Mouse (Mus musculus): ENCODE data around the gene Ptdss2.

Gene Ptdss2

DNA sequence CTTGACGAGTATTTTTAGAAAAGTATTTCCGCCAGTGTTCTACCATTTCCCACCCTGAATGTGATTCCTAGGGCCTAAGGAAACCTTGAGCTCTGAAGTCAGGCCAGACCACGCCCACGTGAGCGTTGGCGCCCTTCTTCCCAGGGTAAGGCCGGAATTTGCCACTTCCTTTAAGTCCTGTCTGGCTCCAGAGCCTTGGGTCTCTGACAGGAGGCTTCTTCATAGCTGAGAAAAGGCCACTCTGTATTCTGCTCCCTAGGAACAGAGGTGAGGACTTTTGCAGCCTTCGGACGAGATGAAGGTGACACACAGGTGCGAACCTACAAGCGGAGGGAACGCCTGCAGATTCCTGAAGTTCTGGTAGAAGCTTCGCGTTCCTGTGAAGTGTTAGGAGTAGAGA, at the start of gene Ptdss2:
TSS of gene Ptdss2 (plus strand) at position 138 of the 400 bp plus-strand sequence.
- DNase-seq: peak; percentile 5

DNA sequence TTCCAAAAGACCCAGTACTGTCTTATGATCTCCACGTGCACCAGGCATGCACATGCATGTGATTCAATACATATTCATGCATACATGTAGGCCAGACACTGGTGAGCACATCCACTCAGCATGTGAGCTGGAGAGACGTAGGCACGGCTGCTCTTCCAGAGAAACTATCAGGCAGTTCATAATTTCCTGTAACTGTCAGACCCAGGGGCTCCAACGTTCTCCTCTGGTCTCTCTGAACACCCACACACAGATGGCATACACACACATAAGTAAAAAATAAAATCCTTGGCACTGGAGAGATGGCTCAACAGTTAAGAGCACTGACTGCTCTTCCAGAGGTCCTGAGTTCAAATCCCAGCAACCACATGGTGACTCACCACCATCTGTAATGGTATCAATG, 48.4 kb upstream of the Ptdss2 start:
- no peak for DNase-seq

DNA sequence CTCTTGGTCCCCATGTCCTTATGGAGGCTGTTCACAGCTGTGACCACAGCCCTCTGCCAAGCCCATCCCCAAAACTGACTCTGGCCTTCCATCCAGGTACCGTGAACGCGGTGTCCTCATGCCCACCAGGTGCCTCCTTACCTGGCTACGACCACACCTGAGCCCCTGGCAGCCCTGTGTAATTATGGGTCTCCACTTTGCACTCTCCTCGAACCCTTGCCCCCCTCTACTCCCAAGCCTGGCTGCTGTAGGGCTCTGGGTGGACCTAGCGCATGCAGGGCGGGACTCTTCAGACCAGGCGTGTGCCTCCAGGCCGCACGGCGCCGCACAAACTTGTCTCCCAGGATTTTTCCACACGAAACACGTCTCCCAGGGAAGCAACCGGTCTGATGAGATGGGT, 44.3 kb upstream of the Ptdss2 start, which contains the start of gene Pkp3:
TSS of gene Pkp3 (plus strand) at position 378 of the 400 bp plus-strand sequence.
- DNase-seq: no peak

DNA sequence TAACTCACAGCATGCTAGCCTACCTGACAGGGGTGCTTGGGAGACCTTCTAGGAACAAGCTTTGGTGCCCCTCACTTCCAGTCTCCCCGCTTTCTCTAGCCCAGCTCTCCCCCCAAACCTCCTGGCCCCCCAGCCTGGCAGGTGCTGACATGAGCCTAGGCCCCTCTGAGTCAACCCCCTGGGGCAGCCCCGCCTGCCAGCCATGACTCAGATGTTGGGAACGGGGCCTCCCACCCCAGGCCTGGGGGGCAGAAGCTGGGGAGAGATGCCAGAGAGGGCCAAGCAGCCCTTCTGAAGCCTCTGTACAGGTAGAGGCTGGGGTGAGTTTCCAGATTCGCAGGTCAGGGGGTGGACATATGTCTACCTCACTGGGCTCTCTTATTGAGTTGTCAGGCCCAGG, 43.3 kb upstream of the Ptdss2 start:
- DNase-seq: no peak

DNA sequence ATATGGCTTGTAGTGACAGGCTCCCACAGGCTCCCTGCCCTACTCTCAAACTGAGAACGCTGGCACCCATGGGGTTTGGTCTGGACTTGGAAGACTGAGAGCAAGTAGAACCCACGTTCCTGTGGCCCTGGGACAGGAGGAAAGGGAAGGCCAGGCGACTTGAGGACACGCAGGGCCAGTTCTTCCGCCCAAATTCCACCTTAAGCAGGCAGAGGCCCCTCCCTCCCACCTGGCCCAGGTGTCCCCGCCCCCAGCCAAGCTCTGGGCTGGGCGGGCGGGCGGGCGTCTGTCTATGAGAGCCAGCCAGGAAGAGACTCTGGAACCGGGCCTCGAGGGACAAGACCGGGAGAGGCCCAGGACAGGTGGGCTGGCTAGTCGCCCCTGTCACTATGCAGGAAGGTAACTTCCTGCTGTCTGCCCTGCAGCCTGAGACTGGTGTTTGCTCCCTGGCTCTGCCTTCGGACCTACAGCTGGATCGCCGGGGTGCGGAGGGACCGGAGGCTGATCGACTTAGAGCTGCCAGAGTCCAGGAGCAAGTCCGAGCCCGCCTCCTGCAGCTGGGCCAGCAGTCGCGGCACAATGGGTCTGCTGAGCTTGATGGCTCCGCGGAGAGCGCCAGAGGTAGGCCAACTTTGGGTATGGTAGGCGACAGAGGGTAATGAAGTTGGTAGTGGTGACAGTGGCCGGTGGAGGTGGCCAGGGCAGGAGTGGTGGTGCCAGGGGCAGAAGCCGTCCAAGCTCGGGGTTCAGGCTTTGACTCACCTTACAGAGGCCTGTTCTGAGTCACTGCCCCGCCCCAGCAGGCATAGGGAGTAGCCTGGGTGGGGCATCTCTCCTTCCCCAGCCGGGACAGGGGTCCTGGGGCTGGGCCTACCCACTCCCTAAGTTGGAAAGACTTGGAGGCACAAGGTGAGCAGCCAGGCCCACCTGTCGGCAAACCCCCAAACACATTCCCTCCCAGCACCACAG, 42.4 kb upstream of the Ptdss2 start:
- DNase-seq: no peak

DNA sequence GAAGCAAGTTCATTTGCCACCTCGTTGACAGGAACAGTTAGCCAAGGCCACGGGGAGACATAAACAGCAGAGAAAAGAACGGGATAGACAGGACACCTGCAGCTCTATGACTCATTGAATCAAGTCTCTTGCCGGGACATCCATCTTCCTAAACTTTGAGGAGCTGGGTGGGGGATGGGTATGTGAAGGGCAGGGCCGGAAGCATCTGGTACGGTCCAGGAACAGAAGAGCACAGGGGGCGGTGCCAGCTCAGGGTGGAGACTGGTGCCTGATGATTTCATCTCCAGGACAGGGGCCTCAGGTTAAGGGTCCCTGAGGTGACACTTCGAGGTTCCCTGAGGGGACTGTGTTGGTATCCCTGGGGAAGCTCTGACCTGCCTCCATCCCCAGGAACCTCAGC, 34.3 kb upstream of the Ptdss2 start:
- peak; percentile 73 for DNase-seq

DNA sequence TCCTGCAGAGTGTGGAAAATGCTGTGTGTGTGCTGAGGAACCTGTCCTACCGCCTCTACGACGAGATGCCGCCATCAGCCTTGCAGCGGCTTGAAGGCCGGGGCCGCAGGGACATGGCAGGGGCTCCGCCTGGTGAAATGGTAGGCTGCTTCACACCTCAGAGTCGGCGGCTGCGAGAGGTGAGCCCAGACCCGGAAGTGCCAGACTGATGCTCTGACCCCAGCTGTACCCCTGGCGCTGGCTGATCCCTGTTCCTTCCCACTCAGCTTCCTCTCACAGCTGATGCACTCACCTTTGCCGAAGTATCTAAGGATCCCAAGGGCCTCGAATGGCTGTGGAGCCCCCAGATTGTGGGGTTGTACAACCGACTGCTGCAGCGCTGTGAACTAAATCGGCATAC, 33.7 kb upstream of the Ptdss2 start:
- DNase-seq: peak; percentile 52

DNA sequence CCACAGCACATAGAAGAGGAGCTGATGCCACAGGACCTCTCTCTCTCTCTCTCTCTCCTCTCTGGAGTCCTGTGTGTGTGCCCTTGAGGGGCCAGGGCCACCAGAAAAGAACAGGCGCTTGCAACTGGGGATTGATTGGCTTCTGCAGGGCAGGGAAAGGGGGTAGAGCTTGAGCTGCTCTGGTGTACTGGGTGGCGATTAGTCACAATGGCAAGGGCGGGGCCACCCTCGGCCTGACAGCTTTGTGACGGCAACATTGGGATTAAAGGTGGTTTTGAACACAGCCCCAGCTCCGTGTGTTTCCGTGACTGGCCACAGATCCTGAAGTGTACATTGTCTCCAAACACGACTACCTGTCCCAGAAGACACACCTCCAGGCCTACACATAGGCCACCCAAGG, 32.0 kb upstream of the Ptdss2 start:
- DNase-seq: no peak

DNA sequence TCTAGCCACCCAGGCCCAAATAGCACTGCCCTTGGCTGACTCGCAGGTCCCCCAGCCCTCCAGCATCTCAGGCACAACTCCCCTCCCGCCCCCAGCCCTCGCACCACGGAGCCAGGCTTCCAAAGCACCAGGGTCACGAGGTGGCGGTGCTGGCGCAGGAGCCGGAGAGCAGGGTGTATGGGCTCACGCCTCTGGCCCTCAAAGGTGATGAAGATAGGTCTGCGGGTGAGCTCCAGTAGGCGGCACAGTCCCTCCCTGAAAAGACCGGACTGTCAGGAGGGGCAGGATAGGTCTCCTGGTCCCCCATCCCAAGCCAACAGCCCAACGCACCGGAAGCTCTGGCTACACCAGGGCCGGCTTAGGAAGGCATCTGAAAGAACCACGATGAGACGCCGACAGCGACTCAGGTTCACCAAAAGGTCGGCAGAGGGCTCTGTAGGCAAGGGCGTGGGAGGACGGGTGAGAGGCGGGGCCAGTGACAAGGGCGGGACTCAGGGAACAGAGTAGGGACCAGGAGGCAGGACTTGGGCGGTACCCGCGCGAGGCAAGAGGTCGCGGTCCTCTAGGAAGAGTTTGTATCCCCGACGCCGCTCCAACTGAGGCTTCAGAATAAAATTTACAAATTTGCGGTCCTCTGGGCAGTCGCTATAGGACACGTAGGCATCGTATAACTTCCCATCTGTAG, 30.0 kb upstream of the Ptdss2 start:
- DNase-seq: peak; percentile 92

DNA sequence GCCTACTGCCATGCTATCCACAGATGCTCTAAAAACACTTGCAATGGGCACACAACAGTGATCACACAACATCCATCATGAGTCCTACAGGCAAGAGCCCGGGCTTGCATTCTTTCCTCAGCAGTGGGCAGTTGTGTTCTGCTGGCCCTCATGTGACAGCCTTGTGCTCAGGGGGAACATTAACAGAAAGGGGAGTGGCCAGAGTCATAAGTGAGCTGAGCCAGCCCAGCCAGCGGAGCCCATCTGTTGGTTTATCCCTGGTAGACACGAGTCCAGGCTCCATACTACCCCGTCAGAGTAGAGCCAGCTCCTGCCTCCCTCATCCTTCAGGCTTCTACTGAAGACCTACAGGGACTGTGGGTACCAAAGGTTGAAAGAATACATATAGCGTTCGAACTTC, 28.2 kb upstream of the Ptdss2 start:
- no peak for DNase-seq

DNA sequence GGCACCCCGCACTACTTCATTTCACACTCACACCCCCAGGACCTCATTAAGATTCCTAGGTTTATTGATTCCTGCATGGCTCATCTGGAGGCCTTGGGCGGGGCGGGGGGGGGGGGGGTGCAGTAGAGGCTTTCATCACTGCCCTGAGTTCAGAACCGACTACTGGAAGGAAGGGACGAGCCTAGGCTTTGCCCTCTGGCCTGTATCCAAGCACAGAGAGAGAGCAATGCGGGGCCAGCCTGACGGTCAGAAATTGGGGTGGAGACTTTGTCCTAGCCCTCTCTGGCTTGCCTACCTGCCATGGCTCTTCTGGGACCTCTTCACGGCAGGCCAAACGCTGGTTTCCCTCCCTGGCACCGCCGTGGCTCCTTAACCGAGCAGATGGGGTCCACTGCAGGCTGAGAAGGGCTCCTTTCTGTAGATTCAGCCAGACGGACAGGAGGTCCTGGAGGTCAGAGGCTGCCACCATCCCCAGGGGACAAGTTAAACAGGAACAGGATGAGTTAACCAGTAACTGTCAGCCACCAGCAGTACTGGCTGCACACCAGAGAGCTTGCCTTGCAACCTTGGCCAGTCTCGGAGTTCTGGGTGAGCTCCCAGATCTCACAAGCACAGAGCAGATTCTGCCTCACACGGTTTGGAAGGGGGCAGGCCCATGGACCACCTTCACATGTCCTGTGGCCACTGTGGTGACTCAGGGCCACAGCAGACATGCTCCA, 27.5 kb upstream of the Ptdss2 start:
- no peak for DNase-seq

DNA sequence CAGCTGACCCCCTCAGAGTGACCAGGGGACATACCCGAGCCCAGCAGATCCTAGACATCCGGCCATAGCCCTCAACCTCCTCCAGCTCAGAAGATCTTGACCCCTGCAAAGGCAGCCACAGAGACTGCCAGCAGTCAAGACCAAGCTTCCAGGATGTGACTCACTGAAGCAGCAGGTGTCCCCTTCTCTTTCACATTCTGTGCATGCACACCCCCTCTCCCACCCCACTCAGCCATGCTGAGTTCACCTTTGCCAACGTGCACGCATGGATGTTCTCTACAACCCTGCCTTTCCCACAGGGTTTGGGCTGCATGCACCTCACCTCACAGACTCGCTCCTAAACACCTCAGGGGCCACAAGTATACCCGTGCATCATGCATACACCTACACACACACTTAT, 26.2 kb upstream of the Ptdss2 start:
- DNase-seq: peak; percentile 76

DNA sequence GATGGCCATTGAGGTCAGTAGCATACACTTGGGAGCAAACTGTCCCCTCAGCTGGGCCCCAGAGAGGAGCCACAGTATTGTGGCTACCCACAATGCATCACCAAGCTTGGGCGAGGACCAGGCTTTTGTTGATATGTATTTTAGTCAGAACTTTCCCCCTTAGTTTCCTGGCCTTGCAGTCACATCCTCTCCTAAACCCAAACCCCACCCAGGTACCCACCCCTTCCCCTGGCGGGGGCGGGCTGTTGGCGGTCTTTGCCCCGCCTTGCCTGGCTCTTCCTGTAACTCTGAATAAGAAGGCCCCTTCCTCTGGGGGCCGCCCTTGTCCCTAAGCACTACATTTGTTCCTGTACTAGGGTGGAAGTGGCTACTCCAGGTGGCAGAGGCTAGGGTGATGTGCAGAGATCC, 25.5 kb upstream of the Ptdss2 start:
- peak; percentile 96 for DNase-seq

DNA sequence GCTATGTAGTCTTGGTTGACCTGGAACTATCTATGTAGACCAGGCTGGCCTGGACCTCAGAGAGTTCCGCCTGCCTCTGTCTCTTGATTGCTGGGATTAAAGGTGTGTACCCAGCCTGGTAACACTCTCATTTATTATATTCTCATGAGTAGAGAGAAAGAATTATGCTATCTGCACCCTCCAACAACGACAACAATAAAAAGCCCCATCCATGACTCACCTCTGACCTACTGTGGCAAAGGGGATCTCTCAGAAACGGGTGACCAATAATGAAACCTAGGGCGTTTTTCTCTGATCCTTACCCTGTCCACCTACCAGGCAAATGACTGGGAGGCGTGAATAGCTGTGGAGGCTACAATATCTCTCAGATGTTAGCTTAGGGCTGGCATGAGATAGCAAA, 25.0 kb upstream of the Ptdss2 start:
- no peak for DNase-seq

DNA sequence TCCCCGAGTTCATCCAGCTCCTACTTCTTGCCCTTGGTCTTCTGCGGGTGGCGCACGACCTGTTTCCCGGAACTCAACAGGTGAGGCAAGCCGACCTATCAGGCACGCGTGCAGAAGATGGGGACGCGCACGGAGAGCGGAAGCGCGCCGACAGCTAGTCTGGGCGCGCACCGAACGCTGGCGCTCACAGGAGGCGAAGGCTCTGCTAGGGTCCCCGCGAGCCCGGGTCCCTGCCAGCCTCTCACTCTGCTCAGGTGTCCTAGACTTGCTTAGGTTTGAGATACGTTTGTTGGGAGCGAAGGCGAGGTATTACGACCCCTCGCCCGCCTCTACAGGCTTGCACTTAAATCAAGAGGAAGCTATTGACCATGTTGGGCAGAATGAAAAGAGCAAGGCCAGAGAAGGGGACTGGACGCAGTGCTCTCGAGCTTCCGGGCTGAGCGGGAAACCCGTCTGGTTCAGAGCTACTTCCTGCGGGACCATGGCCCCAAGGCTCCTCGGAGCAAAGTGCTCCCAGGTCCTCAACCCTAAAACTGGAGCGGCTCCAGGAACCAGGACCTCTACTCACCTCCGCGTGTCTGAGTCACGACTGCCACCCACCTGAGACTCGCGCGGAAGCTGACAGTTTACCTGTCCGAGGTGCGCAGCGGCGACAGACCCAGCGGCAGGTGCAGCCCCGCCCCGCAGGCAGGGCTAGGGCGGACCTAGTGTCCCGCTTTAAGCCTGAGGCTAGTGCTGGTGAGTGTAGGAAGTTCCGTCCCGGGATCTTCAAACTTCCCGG, 22.1 kb upstream of the Ptdss2 start, which contains the start of gene Sigirr:
TSS of gene Sigirr (minus strand) at position 662 of the 781 bp plus-strand sequence.
- DNase-seq: peak; percentile 80

DNA sequence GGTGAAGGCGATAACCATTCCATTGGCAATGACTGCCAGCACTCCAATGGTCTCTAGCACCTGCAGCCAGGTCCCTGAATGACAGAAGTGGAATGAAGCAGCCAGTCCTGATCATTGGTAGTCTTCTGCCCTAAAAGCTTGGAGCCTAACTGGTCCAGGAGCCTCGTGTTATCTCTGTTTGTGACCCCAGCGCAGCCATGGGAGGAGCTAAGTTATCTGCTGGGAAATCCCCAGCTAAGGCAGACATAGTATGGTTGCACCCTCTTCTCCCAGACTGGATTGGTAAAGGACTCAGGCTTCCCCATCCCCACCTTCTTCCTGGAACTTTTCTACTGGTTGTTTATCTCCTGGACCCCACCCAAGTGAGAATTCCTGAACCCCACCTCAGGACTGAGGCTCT, 19.0 kb upstream of the Ptdss2 start:
- no peak for DNase-seq

DNA sequence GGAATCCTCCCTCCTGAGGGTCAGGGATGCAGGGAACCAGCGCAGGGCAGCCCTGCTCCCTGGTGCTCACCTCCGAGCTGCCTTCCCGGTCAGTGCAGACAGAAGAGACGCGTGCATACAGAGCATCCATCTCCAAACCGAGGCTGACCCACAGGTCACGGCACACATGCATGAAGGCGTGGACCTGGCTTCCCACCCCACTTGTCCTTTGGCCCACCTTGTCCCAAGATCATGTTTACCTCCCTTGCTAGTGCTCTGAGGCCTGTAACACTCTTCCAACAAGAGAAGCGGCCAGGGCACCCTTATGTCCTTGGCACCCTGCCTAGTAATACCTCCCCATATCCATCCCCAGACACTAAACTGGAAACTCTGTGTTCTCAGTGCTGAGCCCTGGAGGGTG, 6.3 kb upstream of the Ptdss2 start:
- no peak for DNase-seq

DNA sequence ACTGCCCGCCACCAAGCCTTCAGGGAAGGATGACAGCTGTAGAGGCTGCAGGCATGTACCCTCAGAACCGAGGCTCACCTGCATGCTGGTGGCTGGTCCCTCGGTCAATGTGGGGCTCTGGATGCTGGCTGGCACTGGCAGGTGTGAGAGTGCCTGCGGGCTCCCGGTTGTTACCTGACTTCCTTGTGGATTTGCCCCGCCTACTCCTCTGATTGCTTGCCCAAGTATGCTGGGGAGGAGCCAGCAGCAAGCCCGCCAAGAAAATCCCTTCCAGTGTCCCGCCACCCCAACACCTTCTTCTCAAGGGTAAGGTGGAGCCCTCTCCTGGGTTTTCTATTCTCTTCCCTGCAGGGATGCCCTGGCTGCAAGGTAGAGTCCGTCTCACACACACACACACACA, 4.5 kb upstream of the Ptdss2 start, which contains the start of gene Ano9:
TSS of gene Ano9 (minus strand) at position 171 of the 400 bp plus-strand sequence.
- no peak for DNase-seq

DNA sequence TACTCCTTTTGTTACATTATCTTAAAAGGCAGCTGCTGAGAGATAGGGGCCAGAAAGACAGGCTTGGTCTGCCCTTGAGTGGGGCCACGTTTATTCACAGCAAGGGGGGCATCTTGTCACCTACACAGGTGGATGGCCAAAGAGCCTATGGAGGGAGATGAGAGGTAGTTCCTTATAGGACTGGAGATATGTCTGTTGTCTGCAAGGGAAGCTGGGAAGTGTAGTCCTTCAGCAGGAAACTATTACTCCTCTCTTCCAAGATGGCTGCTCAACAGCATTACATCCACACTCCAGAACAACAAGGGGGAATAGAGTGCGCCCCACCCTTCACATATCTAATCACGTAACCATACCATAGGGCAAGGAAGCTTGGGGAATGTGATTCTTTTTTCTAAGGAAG, 2.7 kb upstream of the Ptdss2 start:
- no peak for DNase-seq

DNA sequence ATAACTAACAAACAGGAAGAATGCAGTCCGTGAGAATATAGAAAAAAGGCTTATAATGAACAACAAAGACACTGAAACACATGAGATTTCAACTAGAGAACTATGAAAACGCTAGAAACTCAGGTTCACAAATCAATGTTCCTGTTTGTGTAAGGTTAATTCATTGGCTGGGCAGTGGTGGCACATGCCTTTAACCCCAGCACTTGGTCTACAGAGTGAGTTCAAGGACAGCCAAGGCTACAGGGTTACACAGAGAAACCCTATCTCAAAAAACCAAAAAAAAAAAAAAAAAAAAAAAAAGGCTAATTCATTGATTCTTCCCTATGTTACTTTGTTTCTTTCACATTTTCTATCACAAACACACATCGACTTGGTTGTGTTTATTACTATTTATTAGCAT, 1.6 kb upstream of the Ptdss2 start:
- no peak for DNase-seq

DNA sequence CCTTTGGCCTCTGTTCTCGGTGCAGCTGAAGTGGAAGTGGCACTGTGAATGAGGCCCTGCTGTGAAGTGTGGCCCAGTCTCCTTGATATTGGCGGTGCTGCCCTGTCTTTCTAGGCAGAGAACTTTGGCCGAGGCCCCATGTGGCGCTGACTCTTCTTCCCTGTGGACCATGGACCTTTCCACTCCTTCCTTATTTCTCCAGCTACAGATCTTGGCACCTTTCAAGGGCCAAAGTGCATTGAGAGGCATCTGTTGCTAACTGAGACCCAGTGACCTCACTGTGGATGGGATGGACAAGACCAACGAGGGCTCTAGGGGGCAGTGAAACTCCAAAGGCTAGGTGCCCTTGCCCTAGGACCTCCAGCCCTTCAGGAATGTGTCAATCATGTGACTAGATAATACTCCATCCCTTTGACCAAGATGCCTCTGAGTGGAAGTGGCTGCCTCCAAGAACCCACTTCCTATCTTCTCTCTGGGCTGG, 1.1 kb upstream of the Ptdss2 start:
- DNase-seq: no peak
